Mouse (Mus musculus): ENCODE results near the gene Taar8c.

GRCm38 (mm10) chr10:24133132-24133531, 31.4 kb upstream of the Taar8c start:
- no peak for TF ChIP-seq CTCF (conservative IDR thresholded peaks at IDR 0.05; ENCODE audit: low read length)
- no peak for TF ChIP-seq POU5F1 (IDR thresholded peaks at IDR 0.05; ENCODE audit: borderline replicate concordance, low read length)
